Mouse (Mus musculus) liver, embryonic 14.5 days (tissue): Measurements from ENCODE around the gene Scd4.

ENCODE experiments used
- CTCF ChIP-seq: IDR thresholded peaks from 2 replicates; pipeline ENCODE4 v1.5.1; 2016; ENCODE audit warnings: antibody characterized with exemption, low read depth, control low read depth
- EP300 ChIP-seq: IDR thresholded peaks from 2 replicates; pipeline ENCODE4 v1.6.1; 2016; ENCODE audit warnings: antibody characterized with exemption, low read depth

DNA sequence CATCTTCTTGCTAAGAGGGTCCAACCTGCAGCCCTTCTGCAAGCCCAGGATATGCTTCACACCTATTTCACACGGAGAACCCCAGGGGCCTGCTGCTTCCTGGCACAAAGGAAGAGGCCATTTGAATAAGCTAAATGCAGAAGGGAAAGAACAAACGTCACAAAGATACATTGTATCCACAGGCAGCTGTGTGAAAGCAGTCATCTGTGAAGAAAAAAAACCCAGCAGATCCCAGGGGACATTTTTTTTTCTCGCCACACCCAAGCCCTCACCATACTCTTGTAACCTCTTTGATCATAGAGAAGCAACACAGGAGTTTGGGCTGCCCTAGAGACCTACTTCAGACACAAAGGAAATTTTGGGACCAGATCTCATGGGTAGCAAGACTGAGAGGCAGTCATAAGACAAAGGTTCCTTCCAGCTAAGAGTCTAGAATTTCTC is 43.6 kb downstream of the Scd4 start:
- TF ChIP-seq CTCF = no peak
- TF ChIP-seq EP300 = no peak
